Mouse (Mus musculus): Measurements from ENCODE around the gene Tmem263. TPM values are rescaled to one million over a fixed set of nuclear protein-coding genes. Genes with fewer than 3 reads are reported as not detected.

The Tmem263 gene
- polyA plus RNA-seq, 1 experiment, result 16.6 TPM

DNA sequence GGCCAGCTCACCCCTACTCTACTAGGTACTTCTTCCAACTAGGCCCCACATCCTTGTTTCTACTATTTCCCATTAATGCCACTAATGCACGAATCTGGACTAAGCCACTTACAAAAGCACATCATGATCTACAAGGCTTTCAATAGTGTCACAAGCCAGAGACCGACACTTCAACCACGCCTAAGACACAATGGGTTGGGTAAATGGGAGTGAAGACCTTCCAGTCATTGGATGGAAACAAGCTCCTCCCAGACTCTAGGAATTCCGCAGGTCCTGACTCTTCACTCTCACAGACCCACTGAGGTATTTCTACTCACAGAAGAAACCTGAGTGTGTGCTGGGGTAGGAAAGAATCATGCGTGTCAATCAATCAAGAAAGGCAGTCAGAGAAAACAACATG, 62.9 kb downstream of the Tmem263 start:
- no peak overlapping the region for H3K27ac ChIP-seq (ENCODE audit: insufficient read depth, low read length)
- TF ChIP-seq POLR2A (IDR thresholded peaks at IDR 0.05; ENCODE audit: extremely low read depth, insufficient read depth, low read length) (no peak), CTCF (IDR thresholded peaks at IDR 0.05; ENCODE audit: extremely low read depth, insufficient read depth, low read length) (no peak)
- no peak overlapping the region for H3K4me3 ChIP-seq (ENCODE audit: insufficient read depth, low read length)
- no peaks in the 10 kb centered on the region; the same call in 1 of the 2 replicates for H3K4me1 ChIP-seq (ENCODE audit: control insufficient read depth, insufficient read depth, low read length)

Other genes with a start within 250 kb of the Tmem263 start
- gene Ric8b, start 185.0 kb upstream of the Tmem263 start, polyA plus RNA-seq (2012; rRNA removed), result 35.6 and 39.7 TPM in 2 replicates
- 0.84 and 0.85 TPM in 2 replicates for gene Fhl4, start 132 bp upstream of the Tmem263 start, polyA plus RNA-seq (2012; rRNA removed)
- 20.6 and 23.6 TPM in 2 replicates for gene Mterf2, start 25.4 kb downstream of the Tmem263 start, polyA plus RNA-seq (2012; rRNA removed)
- 10.7 and 13.6 TPM in 2 replicates for gene Cry1, start 82.4 kb downstream of the Tmem263 start, polyA plus RNA-seq (2012; rRNA removed)

Measured in cortical plate, adult 2 months (tissue).